Mouse (Mus musculus): ENCODE results near the gene Usp11.

DNA sequence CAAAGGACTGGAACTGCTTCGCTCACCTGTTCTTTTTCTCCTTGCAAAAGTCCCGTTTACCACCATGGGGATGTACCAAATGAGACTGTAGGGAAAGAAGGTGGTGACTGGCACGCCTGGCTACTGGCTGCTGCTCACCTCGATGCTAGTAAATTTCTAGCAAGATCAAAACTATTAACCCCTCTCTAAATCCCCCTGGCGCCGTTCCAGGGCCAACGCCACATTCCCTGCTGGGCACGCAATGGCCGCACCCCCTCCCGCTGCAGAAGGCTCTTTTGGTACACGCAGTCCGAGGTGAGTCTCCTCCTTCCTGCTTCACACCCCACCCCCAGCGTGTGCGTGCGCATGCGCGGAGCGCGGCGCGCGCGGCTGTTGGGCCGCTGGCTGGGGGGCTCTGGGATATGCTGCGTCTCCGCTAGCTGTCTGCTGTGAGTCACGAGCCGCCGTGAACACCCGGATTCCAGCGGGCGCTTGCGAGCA is 15.6 kb upstream of the Usp11 start:
- TF ChIP-seq GATA1 (IDR thresholded peaks at IDR 0.05; ENCODE audit: low read length) (no peak), TAL1 (IDR thresholded peaks at IDR 0.05; ENCODE audit: low read length) (no peak)
